Mouse (Mus musculus): ENCODE measurements around the gene Fstl4.

DNA sequence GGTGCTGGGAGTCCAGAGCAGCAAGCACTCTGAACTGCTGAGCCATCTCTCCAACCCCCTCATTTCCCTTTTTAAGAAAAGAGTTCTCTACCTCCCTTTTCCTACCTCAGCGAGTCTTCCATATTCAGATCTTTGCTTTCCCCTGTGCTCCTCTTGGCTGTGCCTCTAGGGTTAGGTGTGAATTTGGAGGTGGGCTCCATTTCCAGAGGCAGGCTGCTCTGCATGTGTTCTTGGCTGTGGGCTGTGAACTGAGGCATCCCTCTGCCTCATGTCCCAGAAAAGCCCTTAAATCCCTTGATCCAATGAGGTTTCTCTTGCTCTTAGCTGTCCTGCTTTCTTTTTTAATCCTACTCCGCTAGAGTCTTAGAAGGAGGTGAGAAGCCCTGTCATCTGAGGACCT, 151.2 kb downstream of the Fstl4 start:
- TF ChIP-seq CTCF (IDR thresholded peaks at IDR 0.05; ENCODE audit: low read depth, low read length) (no peak), POLR2A (IDR thresholded peaks at IDR 0.05; ENCODE audit: extremely low read depth, insufficient read depth, low read length) (no peak)

Measured in liver, adult 2 months (tissue).